Mouse (Mus musculus): ENCODE data around the gene Cdkn1b.

The Cdkn1b gene

DNA sequence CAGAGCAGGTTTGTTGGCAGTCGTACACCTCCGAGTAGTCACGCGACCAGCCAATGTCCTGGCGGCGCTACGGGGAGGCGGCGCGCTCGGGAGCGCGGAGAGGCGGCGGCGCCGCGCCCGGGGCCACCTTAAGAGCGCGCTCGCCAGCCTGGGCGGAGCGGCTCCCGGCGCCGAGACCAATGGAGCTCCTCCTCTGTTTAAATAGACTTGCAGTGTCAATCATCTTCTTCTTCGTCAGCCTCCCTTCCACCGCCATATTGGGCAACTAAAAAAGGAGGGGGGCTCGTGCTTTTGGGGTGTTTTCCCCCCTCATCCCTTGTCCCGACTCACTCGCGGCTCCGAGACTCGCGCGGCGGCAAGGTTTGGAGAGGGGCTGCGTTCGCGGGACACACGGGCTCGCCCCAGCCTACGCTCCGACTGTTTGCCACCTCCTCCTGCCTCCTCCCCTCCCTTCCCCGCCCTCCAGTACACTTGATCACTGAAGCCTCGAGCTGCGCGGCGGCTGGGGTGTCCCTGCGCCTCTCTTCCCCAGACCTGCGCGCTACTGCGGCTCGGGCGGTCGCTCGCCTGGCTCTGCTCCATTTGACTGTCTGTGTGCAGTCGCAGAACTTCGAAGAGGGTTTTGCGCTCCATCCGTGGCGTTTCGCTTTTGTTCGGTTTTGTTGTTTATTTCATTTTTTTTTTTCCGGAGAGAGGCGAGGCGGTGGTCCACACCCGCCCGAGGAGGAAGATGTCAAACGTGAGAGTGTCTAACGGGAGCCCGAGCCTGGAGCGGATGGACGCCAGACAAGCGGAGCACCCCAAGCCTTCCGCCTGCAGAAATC, at the start of gene Cdkn1b:
Gene Cdkn1b, plus strand, starts transcription at position 212 of the 824 bp plus-strand sequence.
- peak; percentile 100 for DNase-seq

DNA sequence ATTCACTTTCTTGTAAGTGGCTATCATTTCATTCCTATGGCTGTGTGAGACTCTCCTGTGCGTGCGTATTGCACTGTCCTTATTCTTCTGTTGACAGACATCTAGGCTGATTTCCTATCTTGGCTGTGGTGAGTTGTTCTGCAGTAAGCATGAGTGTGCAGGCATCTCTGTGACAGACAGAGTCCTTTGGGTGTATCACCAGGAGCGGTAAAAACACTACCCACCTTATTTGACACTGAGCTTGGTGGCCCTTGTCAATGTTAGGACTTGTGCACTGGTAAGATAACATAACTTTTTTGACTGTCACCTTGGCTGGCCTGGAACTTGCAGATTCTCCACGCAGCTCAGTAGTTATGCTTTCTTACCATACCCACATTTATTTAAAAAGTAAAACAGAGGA, 49.3 kb upstream of the Cdkn1b start:
- no peak for DNase-seq

DNA sequence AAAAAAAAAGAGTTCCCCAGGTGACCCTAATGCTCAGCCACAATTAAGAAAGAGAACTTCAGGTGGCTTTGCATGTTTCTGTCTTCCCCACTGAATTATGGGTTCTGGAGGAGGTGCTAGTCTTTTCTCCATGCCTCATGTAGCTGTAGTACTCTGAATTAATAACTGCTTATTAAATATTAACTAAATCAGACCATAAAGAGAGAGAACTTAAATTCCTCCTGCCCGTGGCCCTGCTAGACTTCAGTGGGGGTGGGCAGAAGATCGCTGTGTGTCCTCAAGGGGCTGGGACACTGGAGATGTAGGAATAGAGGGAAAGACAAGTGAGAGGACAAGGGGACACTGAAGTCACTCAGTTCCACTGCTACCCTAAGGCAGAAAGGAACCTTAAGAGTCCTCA, 48.0 kb upstream of the Cdkn1b start:
- no peak for DNase-seq

DNA sequence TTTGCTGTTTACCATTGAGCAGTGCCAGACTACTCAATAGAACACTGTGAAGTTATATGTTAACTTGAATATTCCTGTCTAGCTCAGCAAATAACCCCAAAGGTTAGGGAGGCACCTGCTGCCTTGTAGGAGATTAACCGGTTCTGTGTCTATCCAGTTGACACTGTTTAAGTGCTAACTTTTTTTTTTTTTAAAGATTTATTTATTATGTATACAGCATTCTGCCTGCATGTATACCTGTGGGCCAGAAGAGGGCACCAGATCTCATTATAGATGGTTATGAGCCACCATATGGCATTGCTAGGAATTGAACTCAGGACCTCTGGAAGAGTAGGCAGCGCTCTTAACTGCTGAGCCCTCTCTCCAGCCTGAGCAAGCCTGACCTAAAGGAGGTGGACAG, 47.2 kb upstream of the Cdkn1b start:
- DNase-seq: no peak

DNA sequence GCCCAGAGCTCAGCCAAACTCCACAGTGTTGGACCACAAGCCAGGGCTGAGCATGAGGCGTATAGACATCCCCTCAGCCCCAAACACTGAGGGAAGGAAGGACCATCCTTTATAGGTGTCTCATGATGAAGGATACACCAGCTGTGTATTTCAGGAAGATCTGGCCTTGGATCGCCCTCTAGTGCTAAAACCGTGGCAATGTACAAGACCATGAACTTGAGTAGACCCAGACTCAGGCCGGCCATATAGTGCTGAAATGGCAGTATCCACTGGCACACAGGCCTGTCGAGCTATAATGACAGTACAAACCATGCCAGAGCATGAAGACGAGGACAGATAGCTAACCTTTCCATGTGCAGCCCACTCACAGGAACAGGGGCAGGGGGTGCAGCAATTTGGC, 43.4 kb upstream of the Cdkn1b start:
- DNase-seq: peak; percentile 84

DNA sequence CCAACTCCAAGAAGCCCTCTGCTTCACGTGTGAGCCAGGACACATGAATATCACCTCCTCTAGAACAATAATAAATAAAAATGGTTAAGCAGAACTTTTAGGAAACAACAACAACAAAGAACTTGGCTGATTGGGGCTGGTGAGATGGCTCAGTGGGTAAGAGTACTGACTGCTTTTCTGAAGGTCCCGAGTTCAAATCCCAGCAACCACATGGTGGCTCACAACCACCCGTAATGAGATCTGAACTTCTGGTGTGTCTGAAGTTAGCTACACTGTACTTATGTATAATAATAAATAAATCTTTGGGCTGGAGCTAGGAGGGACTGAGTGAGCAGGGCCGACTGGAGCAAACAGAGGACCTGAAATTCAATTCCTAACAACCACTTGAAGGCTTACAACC, 42.9 kb upstream of the Cdkn1b start:
- peak; percentile 39 for DNase-seq

DNA sequence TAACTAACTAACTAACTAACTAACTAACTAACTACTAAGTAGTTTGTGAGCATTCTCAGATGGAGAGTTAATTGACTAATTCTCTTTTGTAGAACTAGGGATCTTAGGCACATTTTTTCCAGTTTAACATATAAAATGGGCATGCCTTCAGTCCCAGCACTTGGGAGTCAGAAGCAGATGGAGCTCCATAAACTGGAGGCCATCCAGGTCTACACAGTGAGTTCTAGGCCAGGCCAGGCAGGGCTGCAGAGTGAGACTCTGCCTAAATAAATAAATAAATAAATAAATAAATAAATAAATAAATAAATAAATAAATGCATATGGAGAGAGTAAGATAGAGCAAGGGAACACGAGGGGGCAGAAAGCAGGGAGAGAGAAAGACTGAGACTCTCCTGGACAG, 42.3 kb upstream of the Cdkn1b start:
- DNase-seq: peak; percentile 46

DNA sequence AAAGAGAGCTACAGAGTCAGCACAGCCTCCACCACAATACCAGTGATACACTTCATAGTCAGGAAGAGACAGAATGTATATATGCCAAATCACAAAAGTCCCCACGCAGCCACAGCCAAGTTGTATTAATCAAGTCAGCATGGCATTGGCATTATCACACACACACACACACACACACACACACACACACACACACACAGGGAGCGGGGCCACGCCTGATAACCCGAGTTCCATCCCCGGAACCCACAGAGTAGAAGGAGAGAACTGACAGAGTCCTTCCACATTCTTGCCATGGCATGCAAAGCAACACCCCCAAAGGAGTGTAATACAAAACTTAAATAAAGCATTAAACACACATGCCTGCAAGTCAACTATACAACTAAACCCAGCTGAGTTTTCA, 40.6 kb upstream of the Cdkn1b start:
- peak; percentile 49 for DNase-seq

DNA sequence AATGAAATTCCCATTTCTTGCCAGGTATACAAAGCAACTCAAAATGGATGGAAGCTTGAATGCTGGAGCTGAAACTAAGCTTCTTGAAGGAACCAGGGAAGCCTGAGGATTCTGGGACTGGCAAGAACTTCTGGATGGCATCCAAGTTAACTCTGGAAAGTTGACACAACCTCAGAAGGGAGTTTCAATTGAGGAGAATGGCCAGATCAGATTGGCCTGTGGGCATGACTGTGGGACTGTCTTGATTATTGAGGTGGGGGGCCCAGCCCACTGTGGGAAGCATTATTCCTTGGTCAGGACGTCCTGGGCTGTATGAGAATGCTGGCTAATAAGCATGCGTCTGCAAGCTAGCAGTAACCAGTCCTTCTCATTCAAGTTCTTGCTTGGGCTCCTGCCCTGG, 40.2 kb upstream of the Cdkn1b start:
- DNase-seq: peak; percentile 76

DNA sequence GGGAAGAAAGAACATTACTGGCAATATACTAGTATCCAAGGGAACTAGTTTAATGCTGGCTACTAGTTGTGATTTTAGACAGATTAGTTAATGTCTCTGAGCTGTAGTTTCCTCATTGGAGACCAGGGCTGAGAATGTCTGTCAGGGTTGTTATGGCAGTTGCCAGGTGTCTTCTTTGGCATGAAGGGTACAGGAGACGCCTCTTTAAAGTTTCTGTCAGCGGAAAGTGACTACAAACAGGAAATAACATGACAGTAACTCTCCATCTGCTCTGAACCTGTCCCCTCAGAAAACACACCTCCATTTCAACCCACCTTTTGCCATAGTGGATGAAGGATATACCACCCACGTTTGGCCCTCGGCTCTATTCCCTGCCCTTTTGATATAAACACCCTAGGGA, 36.5 kb upstream of the Cdkn1b start:
- no peak for DNase-seq

DNA sequence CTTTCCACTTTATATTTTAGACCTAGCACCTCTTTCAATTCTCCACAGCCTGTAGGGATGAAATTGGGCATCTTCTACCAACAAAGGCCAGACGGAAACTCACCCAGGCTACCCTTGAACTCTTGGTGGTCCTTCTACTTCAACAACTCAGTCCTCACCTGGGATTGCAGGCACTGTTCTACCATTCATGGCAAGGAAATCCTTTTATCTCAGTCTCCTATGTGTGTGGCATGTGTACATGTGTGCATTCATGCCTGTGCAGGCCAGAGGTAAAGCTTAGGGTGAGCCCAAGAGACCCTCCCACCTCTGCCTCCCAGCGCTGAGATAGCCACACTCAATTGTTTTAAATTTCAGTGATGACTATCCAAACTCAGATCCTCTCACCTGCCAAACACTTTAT, 34.7 kb upstream of the Cdkn1b start:
- DNase-seq: peak; percentile 63

DNA sequence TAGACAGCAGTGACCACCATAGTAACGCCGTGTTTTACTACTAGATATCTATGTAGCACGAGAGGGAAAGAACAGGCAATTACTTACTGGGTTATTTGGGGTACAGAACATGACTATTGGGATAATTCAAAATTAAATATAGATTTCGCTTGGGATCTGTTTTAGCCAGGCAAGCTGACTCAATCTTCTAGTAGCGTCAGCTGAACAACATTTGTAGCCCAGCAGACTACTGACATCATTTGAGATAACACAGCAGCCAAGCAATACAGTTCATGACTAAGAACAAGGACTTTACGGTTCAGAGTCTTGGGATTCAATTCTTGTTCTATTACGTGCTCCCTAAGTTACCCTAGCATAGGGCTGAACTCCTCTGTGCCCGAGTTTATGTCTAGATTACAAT, 33.7 kb upstream of the Cdkn1b start:
- peak; percentile 75 for DNase-seq

DNA sequence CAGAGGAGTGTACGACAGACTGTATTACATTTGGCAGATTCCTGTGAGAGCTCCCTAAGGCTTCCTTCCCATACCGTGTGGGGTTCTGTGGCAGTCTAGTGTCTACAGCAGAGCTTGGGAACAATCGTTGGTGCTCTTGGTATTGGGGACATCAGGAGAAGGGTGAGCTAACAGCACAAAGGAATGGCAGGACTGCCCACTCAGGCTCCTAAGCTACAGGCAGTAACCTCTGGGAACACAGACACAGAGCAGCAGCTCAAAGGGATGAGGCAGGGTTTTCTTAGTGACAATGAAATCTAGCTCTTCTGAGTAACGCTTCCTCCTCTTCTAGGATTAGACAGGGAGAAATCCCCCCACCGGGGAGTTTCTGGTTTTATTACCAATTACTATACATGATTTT, 33.2 kb upstream of the Cdkn1b start:
- DNase-seq: no peak

DNA sequence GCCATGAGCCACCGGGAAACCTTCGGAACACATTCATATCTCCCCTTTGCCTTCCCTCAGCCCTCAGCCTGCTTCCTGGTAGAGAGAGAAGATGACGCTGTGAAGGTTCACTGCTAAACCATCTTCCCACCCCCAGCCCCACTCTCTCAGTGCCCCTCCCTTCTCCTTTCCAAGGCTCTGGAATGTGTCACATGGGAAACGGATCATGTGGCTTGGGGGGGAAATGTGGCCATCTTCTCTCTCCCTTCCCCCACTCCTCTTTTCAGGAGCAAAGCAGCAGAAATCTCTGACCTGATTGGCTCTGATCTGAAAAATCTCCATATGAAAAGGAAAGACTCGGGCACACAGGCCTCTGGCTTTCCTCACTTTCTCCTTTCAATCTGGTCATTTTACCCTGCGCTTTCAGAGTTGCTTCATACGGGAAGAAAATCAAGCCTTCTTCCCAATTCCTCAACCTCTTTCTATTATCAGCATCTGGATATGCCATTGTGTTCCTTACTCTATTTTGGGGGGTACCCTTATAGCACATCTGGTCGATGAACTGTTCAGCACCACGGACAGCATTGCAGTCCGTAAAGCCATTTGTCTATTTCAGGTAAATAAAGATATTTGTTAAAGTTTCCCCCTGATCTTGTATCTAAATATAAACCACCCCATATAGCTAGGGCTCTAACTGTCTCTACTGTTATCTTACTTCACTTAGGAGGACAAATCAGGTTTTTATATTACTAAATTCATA, 32.3 kb upstream of the Cdkn1b start:
- no peak for DNase-seq

DNA sequence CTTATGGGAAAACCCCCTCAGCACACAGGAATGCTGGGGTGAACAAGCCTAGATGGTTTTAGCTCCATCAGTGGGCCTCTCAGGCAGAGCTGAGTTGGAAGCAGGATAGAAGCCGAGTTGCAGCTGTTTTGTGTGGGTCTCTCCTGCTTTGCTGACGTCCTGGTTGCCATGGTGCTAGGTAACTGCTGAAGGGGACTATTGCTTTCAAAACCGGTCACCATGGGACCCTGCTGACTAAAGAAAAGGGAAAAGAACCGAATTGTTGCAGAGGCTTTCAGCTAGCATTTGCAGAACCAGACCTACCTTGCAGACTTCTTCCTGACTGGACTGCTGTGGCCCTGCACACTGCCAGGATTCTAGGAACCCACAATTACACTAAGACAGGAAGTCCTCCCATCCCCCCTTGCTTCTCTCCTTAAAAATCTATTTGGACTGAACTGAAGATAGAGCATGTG, 31.6 kb upstream of the Cdkn1b start:
- DNase-seq: peak; percentile 51

DNA sequence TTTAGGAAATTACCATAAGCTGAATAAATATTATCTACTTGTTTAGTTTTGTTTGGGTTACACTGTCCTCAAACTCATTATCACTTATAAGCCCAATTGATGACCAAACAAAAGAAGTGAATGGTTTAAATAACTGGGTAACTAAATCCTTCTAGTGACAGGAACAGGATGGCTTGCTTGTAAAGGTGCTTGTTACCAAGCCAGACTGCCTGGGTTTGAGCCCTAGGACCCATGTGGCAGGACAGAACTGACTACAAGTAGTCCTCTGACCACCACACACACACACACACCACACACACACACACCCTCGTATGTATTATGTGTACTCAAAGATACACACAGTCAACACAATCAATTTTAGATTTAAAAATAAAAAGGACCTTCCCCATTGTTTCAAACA, 30.4 kb upstream of the Cdkn1b start:
- DNase-seq: no peak

DNA sequence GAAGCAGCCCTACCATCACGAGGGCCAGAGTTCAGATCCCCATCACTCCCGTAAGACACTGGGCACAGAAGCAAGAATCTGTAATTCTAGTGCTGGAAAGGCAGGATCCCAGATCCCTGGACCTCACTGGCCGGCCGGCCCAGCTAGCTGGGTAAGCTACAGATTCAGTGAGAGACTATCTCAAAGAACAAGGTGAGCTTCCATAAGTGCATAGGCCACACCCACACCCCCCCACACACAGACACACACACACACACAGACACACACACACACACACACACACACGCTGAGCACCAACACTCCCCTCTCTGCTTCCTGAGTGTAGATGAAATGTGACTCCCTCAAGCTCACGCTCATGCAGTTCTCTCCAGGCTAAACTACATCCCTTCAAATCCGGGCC, 29.8 kb upstream of the Cdkn1b start:
- peak; percentile 74 for DNase-seq

DNA sequence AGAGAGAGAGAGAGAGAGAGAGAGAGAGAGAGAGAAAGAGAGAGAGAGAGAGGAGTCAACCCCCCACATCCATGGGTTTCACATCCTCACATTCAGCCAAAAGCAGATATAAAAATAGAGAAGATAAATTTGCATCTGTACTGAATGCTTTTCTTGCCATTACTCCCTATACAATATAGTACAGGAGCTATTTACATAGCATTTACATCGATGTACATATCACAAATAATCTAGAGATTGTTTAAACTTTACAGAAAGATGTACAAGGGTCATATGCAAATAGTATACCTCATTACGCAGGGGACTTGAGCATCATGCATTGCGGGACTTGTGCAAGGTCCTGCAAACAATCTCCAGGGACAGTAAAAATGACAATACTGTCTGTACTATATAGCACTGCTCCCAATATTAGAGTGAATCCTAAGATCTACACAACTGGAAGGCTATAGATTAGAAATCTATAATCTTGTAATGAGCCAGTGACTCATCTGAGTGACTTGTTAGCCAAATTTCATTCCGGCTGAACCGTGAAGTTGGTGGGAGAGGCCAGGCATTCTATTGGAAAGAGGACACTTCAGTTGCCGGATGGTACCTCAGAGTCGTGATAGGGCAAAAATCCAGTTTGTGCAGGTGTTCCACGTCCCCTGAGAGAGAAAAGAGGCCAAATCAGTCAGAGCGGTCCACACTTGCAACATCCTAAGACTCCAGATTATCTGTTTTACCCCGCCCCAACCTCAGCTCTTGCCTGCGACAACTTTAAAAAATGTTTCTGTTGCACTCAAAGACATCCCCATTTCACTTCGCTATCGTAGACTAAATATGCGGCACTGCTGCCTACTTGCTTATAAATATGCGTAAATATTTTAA, 23.4 kb upstream of the Cdkn1b start:
- DNase-seq: peak; percentile 88

DNA sequence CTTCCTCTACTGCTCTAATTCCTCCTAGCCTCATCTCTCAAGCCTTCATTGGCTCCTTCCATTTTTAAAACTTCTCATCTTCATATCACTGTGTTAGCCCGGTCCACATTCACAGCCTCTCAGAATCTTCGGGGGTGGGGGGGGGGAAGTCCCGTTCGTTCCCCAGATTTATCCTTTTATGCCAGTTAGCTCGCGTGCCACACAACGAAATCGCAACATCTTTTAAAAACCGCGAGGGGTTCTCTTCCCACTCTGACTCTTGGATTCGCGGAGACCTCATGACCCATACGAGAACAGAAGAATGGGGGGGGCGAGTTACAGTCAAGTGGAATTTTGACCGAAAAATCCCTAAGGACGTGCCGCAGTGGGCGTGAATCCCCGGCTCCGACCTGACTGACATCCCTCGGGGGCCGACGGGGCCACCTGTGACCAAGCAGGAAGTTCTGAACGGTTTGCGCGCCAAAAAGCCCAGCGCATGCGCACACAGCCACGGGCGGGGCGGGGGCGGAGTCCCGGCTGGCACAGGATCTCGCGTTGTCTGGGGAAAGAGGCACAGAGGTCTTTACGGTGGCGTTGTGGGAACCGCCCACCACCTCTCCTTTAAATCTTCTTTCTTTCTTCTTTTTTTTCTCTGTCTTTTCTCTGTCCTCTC, 22.6 kb upstream of the Cdkn1b start:
- DNase-seq: peak; percentile 100

DNA sequence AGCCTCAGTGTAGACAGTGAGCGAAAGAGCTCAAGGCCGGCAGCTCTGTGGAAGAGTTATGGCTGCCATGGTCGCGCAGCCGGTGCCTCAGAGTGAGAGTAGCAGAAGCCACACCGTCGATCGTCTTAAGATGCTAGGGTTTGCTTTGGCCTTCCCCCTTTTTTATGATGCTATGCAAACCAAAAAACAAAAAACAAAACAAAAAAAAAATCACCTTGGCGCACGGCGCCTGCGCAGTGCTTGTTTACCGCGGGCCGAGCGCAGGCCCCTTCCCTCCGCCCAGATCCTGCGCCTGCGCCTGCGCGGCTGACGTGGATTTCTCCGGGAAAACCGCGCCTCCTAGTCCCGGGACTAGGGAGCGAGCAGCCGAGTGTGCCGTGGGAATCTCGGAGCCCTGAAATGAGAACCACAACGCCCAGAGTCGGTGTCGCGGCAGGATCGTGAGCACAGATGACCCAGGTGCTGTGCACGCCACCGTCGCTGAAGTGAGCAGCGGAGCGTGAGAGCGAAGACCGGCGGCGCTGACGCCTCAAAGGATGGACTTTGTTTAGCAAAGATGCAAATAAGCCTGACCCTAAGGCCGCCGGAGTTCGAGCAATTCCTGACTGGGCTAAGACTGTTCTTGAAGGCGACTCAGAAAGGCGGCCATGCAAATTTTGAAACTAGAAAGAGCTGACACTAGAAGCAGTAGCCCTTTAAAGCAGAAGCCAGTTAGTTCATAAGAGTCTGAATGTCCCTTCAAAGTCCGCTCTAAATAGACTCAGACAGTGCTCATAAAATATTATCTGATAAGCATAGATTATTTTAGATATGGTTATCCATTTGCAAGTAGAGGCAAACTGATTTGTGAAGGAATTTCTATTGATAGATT, 21.9 kb upstream of the Cdkn1b start, which contains the start of gene Gpr19:
Gene Gpr19, minus strand, starts transcription at position 484 of the 871 bp plus-strand sequence.
- DNase-seq: peak; percentile 99

DNA sequence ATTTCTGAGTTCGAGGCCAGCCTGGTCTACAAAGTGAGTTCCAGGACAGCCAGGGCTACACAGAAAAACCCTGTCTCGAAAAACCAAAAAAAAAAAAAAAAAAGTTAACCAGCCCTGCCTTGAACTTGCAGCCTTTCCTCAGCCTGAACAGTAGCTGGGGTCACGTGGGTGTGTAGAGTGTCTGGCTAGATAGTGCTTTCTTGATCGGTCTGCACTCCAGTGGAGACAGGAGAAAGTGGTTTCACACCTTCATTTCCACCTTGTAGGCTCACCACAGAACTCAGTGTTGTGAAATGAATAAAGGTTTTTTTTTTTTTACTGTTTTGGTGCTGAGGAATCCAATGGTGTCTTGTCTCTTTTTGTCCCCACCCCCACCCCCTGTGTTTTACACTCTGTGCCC, 16.8 kb upstream of the Cdkn1b start:
- no peak for DNase-seq
